Mouse (Mus musculus) hindbrain, embryonic 13.5 days (tissue): ENCODE results near the gene Alox8. TPM values are rescaled to one million over a fixed set of nuclear protein-coding genes. Genes with fewer than 3 reads are reported as not detected.

Experiments used
- ATAC-seq: fragments of 200-750 bp; cut with Nextera tagmentation; 2 replicates; pipeline ENCODE4 v1.8.0; 2017; ENCODE audit warnings: moderate TSS enrichment; ENCODE audit not compliant: low FRiP score
- H3K27ac ChIP-seq: fragments of 300-500 bp; sonication (generic); 2 replicates; pipeline ENCODE4 v1.5.1; 2015; ENCODE audit warnings: inconsistent platforms, mild to moderate bottlenecking, moderate library complexity
- H3K27me3 ChIP-seq: fragments of 300-500 bp; sonication (generic); 2 replicates; pipeline ENCODE4 v1.6.1; 2015; ENCODE audit warnings: mild to moderate bottlenecking, inconsistent platforms
- H3K36me3 ChIP-seq: fragments of 300-500 bp; sonication (generic); 2 replicates; pipeline ENCODE4 v1.6.1; 2015; ENCODE audit warnings: mild to moderate bottlenecking, inconsistent platforms
- H3K4me1 ChIP-seq: fragments of 300-500 bp; sonication (generic); replicated peaks from 2 replicates; pipeline ENCODE4 v1.6.1; 2015; ENCODE audit warnings: inconsistent platforms
- H3K4me2 ChIP-seq: fragments of 300-500 bp; sonication (generic); 2 replicates; pipeline ENCODE4 v1.6.1; 2015; ENCODE audit warnings: inconsistent platforms, mild to moderate bottlenecking, moderate library complexity
- H3K4me3 ChIP-seq: fragments of 300-500 bp; sonication (generic); 2 replicates; pipeline ENCODE4 v1.5.1; 2015; ENCODE audit warnings: mild to moderate bottlenecking, inconsistent platforms
- H3K9ac ChIP-seq: fragments of 300-500 bp; sonication (generic); 2 replicates; pipeline ENCODE4 v1.6.1; 2015; ENCODE audit warnings: mild to moderate bottlenecking, inconsistent platforms
- H3K9me3 ChIP-seq: fragments of 300-500 bp; sonication (generic); 2 replicates; pipeline ENCODE4 v1.6.1; 2016; ENCODE audit warnings: inconsistent platforms
- WGBS: fragments of 180-500 bp; shearing (Covaris S2); methylation state at CpG from one replicate; pipeline ENCODE4 v1.1.7; 2015; 5-methylcytosine and 5-hydroxymethylcytosine counted together
- polyA plus RNA-seq: library from polyadenylated mRNA; unstranded; fragments of >200 nt; fragmentation: Nextera tagmentation; extraction: Ambion mirVana; gene quantifications from 2 replicates; pipeline ENCODE4 v1.2.1, GENCODE M21; 2015

The Alox8 gene
- polyA plus RNA-seq: 0.12 and 0.16 TPM in 2 replicates

DNA sequence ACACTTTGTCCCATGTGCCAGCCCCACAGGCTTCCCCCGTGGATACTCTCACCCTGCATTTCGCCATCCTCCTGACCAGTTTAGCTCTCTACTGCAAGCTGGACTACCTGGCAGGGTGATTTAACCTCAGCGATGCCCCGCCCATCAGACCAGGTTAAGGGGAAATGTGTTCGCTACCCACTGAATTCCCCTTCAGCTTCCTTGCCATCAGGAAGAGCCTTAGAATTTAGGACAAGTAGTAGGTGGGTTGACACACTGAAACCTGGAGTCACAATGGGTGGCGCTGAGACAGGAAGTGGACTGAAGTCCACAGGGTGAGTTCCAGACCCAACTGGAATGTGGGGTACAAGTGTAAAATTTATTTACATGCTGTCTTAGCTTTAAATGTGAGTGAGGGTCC lies at the start of gene Alox8:
TSS of gene Alox8 (minus strand) at position 101 of the 400 bp plus-strand sequence.
- 34% methylated on average over 6 of the region's 6 CpGs for WGBS

DNA sequence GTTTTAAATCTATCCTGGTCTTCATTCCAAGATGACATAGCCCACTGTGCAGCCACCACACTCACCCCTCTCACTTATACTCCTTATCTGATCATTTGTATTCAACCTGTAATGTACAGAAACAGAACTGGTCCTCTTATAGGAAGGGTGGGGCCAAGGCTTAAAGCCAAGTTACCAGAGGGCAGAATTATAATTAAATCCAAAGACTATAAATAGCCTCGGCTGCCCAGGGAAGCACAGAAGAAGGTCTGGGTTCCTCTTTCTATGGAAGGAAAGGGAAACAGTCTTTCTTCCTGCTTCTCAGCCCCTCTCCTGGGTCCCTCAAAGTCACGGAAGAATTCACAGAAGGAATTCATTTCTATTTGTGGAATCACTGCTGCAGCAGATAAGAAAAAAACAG lies 48.0 kb upstream of the Alox8 start:
- no peak overlapping the region for H3K4me3 ChIP-seq
- no peak overlapping the region for H3K27ac ChIP-seq
- ATAC-seq: no peak
- 43% methylated on average over 2 of the region's 2 CpGs for WGBS
- no peaks in the 10 kb centered on the region for H3K9me3 ChIP-seq
- H3K9ac ChIP-seq: no peak overlapping the region
- H3K4me2 ChIP-seq: no peak overlapping the region
- H3K27me3 ChIP-seq: no peaks in the 10 kb centered on the region
- no peaks in the 10 kb centered on the region for H3K4me1 ChIP-seq
- no peaks in the 10 kb centered on the region for H3K36me3 ChIP-seq

More for the DNA sequence above, at the start of gene Alox8:
- H3K4me2 ChIP-seq: peak within 1 kb of the TSS; percentile 51
- no peak for ATAC-seq
- H3K27me3 ChIP-seq: peaks cover 41% of the 10 kb centered on the region
- H3K4me1 ChIP-seq: peaks cover 11% of the 10 kb centered on the region
- H3K4me3 ChIP-seq: peak within 1 kb of the TSS; percentile 26
- peak within 1 kb of the TSS; percentile 51 for H3K9ac ChIP-seq
- H3K27ac ChIP-seq: no peak within 1 kb of the TSS
- H3K9me3 ChIP-seq: no peaks in the 10 kb centered on the region
- no peaks in the 10 kb centered on the region for H3K36me3 ChIP-seq

DNA sequence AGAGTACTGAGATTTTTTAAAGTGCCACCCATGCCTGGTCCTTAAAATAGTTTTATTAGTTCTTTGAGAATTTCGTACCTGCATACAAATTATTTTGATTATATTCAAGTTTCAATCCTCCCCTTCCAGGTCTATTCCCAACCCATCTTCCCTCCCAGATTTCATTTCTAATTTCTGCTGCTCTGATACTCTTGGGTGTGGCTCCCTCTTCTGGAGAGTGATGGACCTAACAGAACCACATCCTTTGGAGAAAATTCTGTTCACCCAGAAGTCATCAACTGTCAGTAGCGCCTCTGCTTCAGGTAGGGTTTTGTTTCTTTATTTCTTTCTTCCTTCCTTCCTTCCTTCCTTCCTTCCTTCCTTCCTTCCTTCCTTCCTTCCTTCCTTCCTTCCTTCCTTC lies 47.3 kb upstream of the Alox8 start:
- no peak for ATAC-seq
- Histone ChIP-seq H3K9me3 (no peaks in the 10 kb centered on the region), H3K27ac (no peak overlapping the region), H3K27me3 (no peaks in the 10 kb centered on the region), H3K36me3 (no peaks in the 10 kb centered on the region), H3K4me3 (no peak overlapping the region), H3K4me1 (no peaks in the 10 kb centered on the region), H3K9ac (no peak overlapping the region), H3K4me2 (no peak overlapping the region)
- WGBS: 37% methylated on average over 2 of the region's 2 CpGs

DNA sequence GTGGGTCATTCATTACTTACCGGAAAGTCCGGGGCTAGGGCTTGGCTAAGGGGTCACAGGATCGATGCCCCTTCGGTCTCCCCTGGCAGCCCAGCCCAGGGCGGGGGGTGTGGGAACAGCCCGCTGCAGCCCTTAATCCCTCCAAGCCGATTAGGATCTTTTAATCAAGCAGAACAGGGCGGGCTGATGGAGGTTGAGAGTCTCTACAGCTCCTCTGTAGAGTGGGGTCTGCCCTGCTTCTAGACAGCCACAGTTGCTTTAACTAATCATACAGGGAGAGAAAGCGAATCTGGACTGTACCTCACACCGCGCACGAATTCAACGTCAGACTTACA lies 39.2 kb upstream of the Alox8 start, which contains the start of gene Gucy2e:
TSS of gene Gucy2e (minus strand) at position 111 of the 335 bp plus-strand sequence.
- Histone ChIP-seq H3K27ac (peak within 1 kb of the TSS; percentile 79), H3K4me1 (peaks cover 21% of the 10 kb centered on the region), H3K4me3 (peak within 1 kb of the TSS; percentile 48), H3K9ac (peak within 1 kb of the TSS; percentile 73), H3K36me3 (no peaks in the 10 kb centered on the region), H3K27me3 (peaks cover 49% of the 10 kb centered on the region), H3K9me3 (no peaks in the 10 kb centered on the region), H3K4me2 (peak within 1 kb of the TSS; percentile 78)
- WGBS: 26% methylated on average over 13 of the region's 13 CpGs
- no peak for ATAC-seq

DNA sequence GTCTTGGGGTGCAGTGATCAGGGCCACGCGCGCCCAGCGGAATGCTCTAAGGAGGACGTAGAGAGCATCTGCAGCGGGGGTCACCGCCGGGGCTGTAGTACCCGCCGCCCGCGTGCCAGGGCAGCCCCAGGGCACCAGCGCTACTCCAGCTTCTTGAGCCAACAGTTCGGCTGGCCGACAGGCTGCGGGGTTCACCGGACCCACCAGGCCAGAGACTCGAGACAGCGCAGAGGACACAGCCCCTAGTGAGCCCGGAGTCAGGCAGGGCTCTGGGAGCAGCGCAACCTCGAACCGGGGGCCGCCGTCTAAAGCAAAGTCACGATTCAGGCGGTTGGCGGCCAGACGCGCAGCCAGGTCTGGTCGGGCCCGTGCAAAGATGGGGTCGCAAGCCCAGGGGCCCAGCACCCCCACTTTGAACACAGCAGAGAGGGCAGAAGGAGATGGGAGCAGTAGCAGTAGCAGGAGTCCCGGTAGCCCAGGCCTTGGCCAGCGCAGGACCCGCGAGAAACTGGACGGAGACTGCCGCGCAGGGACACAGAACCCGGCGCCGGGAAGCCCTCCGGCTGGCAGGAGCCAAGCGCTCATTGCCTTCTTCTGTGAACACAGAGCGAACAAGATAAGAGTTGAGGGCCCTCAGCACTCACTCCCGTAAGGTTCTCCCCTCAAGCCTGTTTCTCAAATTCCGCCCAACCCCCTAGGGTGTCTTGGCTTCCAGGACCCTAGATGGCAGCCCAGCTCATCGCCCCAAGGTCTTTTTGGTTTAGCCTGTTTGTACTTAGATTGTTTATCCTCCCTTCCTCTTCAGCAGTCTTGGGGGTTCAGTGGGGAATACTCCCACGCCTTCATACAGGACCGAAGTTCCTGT lies 38.6 kb upstream of the Alox8 start:
- H3K27me3 ChIP-seq: peaks cover 51% of the 10 kb centered on the region
- 3% methylated on average over 51 of the region's 51 CpGs for WGBS

DNA sequence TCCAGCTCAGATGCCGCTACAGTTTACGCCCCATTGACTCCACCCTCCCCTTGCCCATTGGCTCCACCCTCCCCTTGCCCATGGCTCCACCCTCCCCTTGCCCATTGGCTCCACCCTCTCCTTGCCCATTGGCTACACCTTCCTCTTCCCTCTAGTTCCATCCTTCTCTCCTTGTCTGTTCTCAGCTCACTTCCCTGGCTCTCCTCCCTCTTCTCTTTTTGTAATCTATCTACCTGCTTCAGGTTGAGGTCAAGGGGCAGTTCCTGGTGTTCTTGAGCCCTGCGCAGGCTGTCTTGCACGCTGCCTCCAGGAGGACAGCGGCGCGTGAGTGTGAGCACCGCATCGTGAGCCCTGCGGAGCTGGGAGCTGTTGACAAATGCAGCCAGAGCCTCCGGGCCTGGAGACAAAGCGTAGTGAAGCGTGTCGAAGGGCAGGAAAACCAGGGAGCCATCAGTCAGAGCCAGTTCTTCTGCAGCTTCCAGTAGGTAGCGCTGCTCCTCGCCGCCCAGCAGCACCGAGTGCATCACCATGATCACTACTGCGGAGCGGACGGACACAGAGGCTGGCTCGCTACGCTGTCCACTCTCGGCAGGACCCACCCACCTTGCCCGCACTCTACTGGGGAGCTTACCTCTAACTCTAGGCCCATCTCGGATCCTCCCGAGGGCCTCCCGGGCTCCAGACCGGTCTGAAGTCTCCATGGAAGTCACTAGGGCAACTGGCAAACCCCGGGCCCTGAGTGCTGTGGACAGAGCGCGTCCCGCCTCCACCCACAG lies 37.8 kb upstream of the Alox8 start:
- Histone ChIP-seq H3K9me3 (no peaks in the 10 kb centered on the region), H3K4me3 (peak overlapping the region; percentile 48), H3K4me2 (peak overlapping the region; percentile 78), H3K9ac (peak overlapping the region; percentile 73), H3K27me3 (peaks cover 52% of the 10 kb centered on the region), H3K36me3 (no peaks in the 10 kb centered on the region), H3K4me1 (peaks cover 21% of the 10 kb centered on the region), H3K27ac (peak overlapping the region; percentile 79)
- ATAC-seq: peak; percentile 93
- WGBS: 1% methylated on average over 32 of the region's 33 CpGs

More for the DNA sequence above, 38.6 kb upstream of the Alox8 start:
- Histone ChIP-seq H3K27ac (peak overlapping the region; percentile 79), H3K4me1 (peaks cover 21% of the 10 kb centered on the region), H3K36me3 (no peaks in the 10 kb centered on the region), H3K9me3 (no peaks in the 10 kb centered on the region), H3K4me2 (peak overlapping the region; percentile 78), H3K9ac (peak overlapping the region; percentile 73), H3K4me3 (peak overlapping the region; percentile 48)
- no peak for ATAC-seq

DNA sequence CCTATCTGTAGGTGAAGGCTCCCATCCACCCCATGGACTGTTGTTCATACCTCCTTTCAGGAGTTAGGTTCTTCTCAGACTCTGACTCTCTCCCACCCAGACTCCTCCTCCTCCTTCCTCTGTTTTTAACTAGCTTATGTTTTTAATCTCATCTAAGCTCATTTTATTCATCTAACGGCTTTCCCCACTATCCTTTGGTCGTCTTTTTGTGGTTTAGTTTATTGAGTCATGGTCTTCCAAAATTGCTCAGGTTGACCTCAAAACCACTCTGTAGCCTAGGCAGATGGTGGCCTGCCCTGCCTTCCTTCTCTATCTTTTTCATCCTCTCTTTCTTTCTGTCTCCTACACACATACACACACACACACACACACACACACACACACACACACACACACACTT lies 35.5 kb upstream of the Alox8 start:
- ATAC-seq: no peak
- Histone ChIP-seq H3K9me3 (no peaks in the 10 kb centered on the region), H3K9ac (no peak overlapping the region), H3K4me3 (no peak overlapping the region), H3K27ac (no peak overlapping the region), H3K36me3 (no peaks in the 10 kb centered on the region), H3K4me1 (peaks cover 21% of the 10 kb centered on the region), H3K4me2 (no peak overlapping the region), H3K27me3 (peaks cover 44% of the 10 kb centered on the region)
- 81% methylated on average over 2 of the region's 2 CpGs for WGBS

DNA sequence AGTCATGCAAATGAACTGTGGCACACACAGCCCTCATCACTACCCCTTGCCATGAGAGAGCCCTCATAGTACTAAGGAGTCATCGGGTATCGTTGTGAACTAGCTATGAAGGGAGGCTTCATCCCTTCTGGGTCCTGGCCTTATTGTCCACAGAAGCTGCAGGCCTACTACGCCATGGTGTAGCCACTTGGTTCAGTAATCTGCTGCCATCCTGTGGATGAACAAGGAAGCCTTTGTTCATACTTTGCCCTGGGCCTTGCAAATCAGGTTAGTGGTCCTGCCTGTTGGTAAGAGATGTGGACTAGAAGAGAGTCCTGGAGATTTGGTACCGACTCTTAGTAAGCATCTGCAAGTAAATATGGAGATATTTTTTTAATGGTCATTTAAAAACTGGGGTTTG lies 32.8 kb upstream of the Alox8 start:
- Histone ChIP-seq H3K9me3 (no peaks in the 10 kb centered on the region), H3K4me1 (peaks cover 9% of the 10 kb centered on the region), H3K36me3 (no peaks in the 10 kb centered on the region), H3K27ac (no peak overlapping the region), H3K9ac (no peak overlapping the region), H3K4me3 (no peak overlapping the region), H3K4me2 (no peak overlapping the region), H3K27me3 (peaks cover 26% of the 10 kb centered on the region)
- ATAC-seq: no peak
- 78% methylated on average over 4 of the region's 4 CpGs for WGBS

DNA sequence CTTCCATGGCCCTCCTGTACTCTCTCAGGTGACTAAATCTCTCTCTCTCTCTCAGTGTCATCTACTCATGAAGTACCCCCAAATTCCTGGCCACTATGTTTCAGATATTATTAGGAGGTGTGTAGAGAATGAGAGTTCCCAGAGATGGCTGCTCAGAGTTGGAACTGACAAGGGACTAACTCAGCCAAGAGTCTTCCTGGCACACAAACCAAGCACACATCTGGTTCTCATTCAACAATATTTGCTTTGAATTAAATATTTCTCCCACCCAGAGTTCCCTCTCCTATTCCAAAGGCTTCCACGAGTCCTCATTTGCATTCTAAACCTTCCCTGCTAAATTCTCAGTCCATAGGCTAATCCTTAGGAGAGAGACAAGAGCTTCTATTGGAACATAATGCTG lies 28.1 kb upstream of the Alox8 start:
- Histone ChIP-seq H3K27me3 (peaks cover 9% of the 10 kb centered on the region; the same call in 1 of the 2 replicates), H3K4me2 (no peak overlapping the region), H3K4me1 (0 out of 2 replicates have a peak, but pooled peaks cover 4% of the 10 kb centered on the region), H3K27ac (no peak overlapping the region), H3K36me3 (no peaks in the 10 kb centered on the region), H3K9me3 (no peaks in the 10 kb centered on the region), H3K4me3 (no peak overlapping the region), H3K9ac (no peak overlapping the region)
- no peak for ATAC-seq
- 74% methylated on average over 1 of the region's 1 CpGs for WGBS

DNA sequence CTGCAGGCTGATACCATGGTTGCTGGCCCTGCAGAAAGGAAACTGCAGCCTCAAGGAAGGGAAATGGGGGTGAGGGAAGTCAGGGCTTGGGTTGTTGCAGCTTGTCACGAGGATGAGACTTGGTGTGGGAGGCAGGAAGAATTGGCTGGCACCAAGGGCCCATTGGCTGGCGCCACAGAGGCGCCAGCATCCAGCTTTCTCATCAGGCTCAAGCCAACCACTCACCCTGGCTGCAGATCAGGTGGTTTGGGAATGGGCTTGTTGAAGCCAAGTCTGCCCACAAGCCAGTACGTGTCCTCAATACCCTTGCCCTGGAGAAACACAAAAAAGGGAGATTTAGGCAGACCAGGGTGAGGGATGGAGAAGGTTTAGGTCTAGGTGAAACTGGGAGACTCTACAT lies 25.5 kb upstream of the Alox8 start:
- WGBS: 77% methylated on average over 4 of the region's 4 CpGs
- 0 out of 2 replicates have a peak, but pooled peaks cover 4% of the 10 kb centered on the region for H3K4me1 ChIP-seq
- H3K9ac ChIP-seq: no peak overlapping the region
- no peak overlapping the region for H3K4me2 ChIP-seq
- peaks cover 9% of the 10 kb centered on the region; the same call in 1 of the 2 replicates for H3K27me3 ChIP-seq
- ATAC-seq: no peak
- no peaks in the 10 kb centered on the region for H3K36me3 ChIP-seq
- H3K4me3 ChIP-seq: no peak overlapping the region
- H3K27ac ChIP-seq: no peak overlapping the region
- H3K9me3 ChIP-seq: no peaks in the 10 kb centered on the region

DNA sequence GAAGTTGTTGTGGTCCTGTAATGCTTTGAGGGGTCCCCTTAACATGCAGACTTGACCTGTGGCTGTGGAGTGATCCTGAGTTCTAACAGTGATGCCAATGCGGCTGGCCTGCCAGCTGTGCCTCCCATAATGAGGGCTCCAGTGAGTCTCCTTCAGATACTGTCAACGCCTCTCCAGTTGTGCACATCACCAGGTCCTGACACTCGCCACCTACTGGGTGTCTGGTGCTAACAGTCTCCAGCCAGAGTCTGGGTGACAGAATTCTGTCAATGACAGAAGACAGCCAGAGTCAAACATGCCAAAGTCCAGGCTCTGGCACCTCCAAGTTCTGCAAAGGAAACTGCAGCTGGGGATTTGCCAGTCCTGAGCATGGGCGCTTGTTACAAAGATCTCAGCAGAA lies 23.4 kb upstream of the Alox8 start:
- Histone ChIP-seq H3K36me3 (no peaks in the 10 kb centered on the region), H3K9me3 (no peaks in the 10 kb centered on the region), H3K4me2 (no peak overlapping the region), H3K9ac (no peak overlapping the region), H3K27me3 (0 out of 2 replicates have a peak, but pooled peaks cover 3% of the 10 kb centered on the region), H3K4me1 (no peaks in the 10 kb centered on the region), H3K4me3 (no peak overlapping the region), H3K27ac (no peak overlapping the region)
- ATAC-seq: no peak
- 76% methylated on average over 4 of the region's 4 CpGs for WGBS

DNA sequence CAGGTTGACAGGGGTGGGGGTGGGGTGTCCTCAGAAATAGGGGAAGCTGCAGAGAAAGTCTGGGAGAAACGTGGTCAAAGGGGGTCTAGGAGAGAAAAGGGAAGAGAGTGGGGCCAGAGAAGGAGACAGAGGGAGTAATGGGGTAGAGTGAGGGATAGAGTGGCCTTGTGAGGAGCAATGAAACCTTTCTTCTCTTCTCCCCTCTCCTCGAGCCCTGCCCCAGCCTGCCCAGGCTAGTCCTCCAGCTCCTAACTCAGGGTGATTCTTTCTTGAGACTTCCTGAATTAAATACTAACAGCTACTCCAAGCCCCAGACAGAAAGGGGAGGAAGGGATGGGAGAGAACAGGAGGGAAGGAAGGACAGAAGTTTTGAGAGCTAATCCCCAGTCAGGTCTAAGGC lies 21.0 kb upstream of the Alox8 start:
- Histone ChIP-seq H3K4me1 (no peaks in the 10 kb centered on the region), H3K9me3 (no peaks in the 10 kb centered on the region), H3K27me3 (0 out of 2 replicates have a peak, but pooled peaks cover 3% of the 10 kb centered on the region), H3K4me3 (no peak overlapping the region), H3K36me3 (no peaks in the 10 kb centered on the region), H3K9ac (no peak overlapping the region), H3K4me2 (no peak overlapping the region), H3K27ac (no peak overlapping the region)
- 63% methylated on average over 2 of the region's 2 CpGs for WGBS
- ATAC-seq: no peak
